Mouse (Mus musculus): ENCODE measurements at regions not wholly inside any gene's neighbourhood (a gene's known extent, or its start where the extent isn't known, plus 50 kb on each side); places are given as distances from the start of the nearest gene placed in this dataset.
"Not testable (repeated sequence)": the region's sequence is repeated elsewhere in the genome, so short reads cannot be mapped to it uniquely, and the experiment has no call there.

GRCm38 (mm10) chr13:73035336-73035940, 224.8 kb upstream of the Irx4 start:
- DNase-seq (ENCODE audit: low spot score in 2 of 2), result no peak

DNA sequence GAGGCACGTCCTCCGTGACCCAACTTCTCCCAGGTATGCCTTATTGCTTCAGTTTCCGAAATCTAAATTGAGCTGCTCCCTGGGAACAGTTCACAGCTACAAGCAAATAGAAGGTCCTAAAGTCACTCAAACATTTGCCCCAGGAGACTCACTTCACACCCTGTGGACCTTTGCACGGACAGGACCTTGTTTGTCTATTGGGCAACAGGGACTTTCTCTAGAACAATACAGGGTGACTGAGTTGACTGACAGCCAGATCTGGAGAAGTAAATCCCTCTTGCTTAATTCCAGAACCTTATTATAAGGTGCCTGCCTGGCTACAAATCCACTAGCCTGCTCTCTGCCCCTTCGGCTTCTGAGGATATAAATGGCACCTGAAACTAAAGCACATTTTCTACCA, 220.5 kb upstream of the Irx4 start:
- no peak for DNase-seq (ENCODE audit: low spot score in 2 of 2)

- DNase-seq (ENCODE audit: low spot score in 2 of 2), result no peak
These were observed 218.8 kb upstream of the Irx4 start for GRCm38 (mm10) chr13:73041233-73042040.

GRCm38 (mm10) chr13:73069840-73070530, 190.3 kb upstream of the Irx4 start:
- no peak for DNase-seq (ENCODE audit: low spot score in 2 of 2)

DNA sequence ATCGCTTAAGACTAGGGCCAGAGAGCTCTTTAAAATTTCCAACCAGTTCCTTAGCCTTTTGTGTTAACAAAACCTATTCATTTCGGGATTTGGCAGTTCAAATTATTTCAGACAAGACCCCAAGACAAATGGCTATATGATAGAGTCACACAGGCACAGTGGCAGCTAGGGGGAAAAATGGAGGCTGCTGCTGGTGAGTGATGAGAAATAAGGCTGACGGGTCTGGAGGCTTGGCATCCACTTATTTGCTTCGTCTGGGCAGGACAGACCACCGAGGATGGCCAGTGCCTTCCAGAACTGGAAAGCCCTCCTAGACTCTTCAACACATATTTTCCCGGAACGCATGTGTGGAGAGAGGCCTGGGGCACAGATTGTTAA, 189.8 kb upstream of the Irx4 start:
- DNase-seq (ENCODE audit: low spot score in 2 of 2), result no peak

DNA sequence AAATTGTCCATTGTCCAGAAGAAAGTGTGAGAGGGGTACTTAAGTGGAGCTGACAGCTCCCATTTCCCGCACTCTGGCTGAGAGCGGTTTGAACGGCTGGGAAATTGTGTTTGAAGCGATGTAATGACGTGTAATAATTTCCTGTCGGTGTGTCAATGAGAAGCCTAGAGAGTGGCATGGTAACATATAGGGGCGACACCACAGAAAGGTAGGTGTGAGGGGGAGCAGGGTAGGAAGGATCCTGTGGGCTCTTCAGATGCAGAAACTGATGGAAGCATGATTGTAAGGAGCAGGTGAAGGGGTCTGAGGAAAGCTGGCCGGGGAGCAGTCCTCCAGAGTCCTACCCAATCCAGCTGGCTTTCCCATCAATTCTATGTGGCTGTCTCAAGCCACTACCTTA, 189.2 kb upstream of the Irx4 start:
- DNase-seq (ENCODE audit: low spot score in 2 of 2), result no peak

GRCm38 (mm10) chr13:73071854-73072852, 188.1 kb upstream of the Irx4 start:
- DNase-seq (ENCODE audit: low spot score in 2 of 2), result no peak

GRCm38 (mm10) chr13:73077866-73078430, 182.3 kb upstream of the Irx4 start:
- no peak for DNase-seq (ENCODE audit: low spot score in 2 of 2)

DNA sequence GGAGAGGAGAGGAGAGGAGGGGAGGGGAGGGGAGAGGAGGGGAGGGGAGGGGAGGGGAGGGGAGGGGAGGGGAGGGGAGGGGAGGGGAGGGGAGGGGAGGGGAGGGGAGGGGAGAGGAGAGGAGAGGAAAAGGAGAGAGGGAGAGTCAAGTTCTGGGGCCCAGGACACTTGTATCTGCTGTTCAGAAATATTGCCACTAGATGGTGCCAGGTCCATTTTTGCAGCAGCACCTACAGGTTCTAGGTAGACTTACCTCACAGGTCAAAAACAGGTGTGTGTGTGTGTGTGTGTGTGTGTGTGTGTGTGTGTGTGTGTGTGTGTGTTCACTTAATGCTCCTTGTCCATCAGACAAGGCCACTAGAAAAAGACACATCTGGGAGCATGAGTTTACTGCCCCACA, 172.5 kb upstream of the Irx4 start:
- not testable (repeated sequence) for DNase-seq (ENCODE audit: low spot score in 2 of 2)

DNA sequence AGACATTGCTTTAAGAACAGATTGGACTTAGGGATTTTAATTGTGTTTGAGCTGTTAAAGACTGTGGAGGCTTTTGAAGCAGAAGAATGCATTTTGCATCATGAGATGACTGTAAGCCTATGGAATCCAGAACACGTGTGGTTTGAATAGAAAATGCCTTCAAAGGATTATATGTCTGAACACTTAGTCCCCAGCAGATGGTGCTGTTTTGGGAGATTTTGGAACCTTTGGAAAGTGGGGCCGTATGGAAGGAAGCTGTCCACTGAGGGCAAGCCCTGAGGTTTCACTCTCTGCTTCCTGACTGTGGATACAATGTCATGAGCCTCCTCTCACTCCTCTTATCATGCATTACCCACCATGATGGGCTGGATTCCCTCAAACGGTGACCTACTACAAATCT, 168.4 kb upstream of the Irx4 start:
- no peak for DNase-seq (ENCODE audit: low spot score in 2 of 2)

DNA sequence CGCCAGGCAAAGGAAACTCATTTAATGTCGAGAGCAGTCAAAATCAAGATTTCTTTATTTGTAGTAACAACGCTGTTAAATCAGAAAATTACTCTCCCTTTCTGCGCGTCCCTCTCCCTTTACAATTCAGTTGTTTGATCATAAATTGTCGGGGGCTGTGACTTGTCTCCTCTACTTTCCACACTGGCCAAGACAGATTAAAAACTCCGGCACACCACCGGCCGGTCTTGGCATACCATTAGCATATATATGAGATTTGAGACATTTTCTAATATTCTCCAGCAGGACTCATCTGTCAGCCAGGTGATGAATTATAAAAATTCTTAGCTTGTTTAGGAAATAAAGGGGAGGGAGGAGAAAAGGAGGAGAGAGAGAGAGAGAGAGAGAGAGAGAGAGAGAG, 162.8 kb upstream of the Irx4 start:
- no peak for DNase-seq (ENCODE audit: low spot score in 2 of 2)

GRCm38 (mm10) chr13:73099407-73099806, 160.9 kb upstream of the Irx4 start:
- no peak for DNase-seq (ENCODE audit: low spot score in 2 of 2)

DNA sequence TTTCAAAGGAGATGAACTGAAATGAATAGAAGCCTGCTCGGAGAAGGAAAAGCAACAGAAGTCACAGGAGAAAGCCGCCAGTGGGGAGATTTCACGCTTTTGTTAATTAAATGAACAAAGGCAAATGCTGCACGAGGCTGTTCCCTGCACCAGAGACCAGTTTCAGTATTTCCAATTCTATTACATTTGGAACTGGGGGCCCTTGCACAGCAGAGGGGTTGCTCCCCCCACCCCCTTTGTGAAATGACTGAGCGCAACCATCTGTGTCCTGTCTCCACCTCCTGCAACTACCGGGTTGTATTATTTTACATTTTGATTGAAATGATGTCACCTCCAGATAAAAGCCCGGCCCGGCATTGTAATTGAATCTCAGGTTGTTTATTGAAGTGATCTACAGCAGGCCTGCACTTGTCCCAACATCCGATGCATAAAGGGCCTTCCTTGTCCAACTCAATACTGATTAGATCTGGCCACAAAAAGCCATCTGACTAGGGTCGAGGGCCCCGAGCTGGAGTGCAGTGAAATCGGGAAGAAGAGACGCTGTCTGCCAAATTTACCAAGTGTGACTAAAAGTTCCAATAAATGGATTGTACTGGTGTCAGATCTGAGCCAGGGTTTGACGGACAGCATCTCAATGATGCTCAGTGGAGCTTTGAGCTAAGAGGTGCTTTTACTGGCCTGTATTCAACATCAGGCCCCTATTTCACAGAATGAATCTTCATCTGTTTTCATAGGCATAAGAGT, 152.9 kb upstream of the Irx4 start:
- DNase-seq (ENCODE audit: low spot score in 2 of 2), result no peak

DNA sequence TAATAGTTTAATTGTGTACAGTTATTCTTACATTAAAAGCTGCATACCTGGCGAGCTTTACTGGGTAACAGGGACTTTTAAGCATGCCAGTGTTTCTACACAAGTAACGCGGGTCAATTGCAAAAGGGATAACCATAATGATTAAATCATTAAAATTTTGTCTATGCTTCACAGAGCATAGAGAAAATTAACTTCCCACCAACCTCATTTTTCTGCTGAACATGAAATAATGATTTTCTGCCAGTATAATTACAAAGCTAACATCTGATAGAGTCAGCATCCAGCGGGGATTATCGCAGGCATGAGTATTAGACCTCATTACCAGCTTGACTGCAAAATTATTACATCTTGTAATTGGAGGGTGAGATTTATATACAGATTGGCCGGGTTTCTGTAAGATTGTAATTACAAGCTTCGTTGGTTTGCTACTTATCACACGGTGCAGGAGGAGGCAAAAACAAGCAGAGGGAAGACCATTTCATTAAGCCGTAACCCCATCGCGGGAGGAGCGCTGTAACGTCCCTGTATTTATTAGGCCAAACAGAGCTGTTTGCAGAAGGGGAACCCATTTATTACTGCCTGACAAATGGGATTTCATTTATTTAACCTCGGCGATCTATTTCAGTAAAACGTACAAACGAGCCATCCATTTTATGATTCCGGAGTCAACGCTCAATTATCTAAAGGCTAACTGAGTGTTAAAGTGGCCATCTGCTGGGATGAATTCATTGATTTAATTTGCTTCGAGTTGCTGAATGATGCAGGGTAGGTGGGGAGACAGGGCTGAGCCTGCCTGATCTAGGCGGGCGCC, 143.3 kb upstream of the Irx4 start:
- DNase-seq (ENCODE audit: low spot score in 2 of 2), result no peak

DNA sequence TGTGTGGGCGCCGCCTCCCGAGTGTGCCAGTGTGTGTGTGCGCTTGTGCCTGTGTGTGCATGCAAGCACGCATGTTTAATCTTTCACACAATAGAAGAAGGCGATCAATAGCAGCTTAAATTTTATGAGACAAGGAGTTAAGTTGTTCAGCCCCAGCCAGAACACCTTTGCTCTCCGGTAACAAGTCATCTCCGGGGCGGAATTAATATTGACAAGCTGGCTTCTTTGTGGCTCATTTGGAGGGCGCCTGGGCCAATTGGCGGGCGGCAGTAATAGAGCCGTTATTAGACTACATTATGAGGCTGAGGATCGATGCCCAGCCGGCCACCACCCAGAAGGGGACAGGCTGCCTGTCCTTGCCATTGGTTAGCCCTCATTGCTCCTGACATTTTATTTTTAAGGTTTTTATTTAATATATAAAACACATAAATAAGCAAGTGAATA, 142.6 kb upstream of the Irx4 start:
- no peak for DNase-seq (ENCODE audit: low spot score in 2 of 2)

DNA sequence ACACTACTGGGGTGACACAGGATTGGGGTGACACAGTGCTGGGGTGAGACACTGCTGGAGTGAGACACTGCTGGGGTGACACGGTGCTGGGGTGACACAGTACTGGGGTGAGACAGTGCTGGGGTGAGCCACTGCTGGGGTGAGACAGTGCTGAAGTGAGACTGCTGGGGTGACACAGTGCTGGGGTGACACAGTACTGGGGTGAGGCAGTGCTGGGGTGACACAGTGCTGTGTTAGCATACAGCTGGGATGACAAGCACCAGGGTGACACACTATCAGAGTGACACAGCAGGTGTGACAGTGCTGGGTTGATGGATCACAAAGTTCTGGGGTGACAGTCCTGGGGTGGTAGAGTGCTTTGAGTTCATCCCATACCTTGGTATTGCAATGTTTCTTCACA, 137.3 kb upstream of the Irx4 start:
- no peak for DNase-seq (ENCODE audit: low spot score in 2 of 2)

- DNase-seq (ENCODE audit: low spot score in 2 of 2), result no peak
These were observed 129.0 kb upstream of the Irx4 start for GRCm38 (mm10) chr13:73131270-73131669.

GRCm38 (mm10) chr13:73132746-73133145, 127.5 kb upstream of the Irx4 start:
- no peak for DNase-seq (ENCODE audit: low spot score in 2 of 2)

DNA sequence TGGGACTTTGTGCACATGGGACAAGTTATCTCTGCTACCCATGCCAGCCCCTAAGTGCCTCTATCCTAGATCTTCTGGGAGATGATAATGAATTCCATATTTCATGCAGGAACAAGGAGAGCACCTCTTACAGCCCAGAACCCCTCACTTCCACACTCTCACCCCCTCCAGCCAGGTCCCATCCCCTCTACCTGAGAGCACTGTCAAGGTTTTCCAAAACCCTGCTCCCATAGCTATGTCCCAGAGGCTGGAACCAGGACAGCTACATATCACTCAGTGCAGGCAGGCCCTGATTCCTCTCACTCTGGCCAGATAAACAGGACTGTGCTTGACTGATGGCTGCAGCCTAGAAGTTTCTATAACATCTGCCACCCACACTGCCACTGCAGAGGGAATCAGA, 125.3 kb upstream of the Irx4 start:
- no peak for DNase-seq (ENCODE audit: low spot score in 2 of 2)

DNA sequence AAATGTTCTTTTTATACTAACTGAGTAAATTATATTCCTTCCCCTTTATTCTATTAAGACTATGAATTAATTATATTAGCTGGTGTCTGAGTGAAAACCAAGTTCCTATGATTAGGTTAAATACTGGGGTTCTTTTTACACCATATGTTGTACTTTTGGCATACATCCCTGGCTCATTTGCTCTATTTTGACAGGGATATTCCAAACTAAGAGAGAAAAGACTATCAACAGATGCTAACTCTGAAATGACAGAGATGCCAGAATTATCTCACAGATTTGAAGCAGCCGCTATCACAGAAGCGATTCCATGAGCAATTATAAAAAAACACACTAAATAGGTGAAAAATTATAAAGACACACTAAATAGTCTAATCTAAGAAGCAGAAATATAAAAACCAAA, 119.0 kb upstream of the Irx4 start:
- no peak for DNase-seq (ENCODE audit: low spot score in 2 of 2)

Data from spleen, postnatal 14 days (tissue).